Mouse (Mus musculus) layer of hippocampus, postnatal 36 days (tissue): ENCODE measurements around the gene Sgcb. TPM values are rescaled to one million over a fixed set of nuclear protein-coding genes. Genes with fewer than 3 reads are reported as not detected.
A peak's percentile ranks its signal among the peaks of the same experiment; 100 is the strongest.
"Not testable (repeated sequence)": the region's sequence is repeated elsewhere in the genome, so short reads cannot be mapped to it uniquely, and the experiment has no call there.

ENCODE experiments used
- DNase-seq, 2 experiments: peaks; one replicate each; pipeline ENCODE4 v3.0.0; 2022
- total RNA-seq, 2 experiments: library from RNA; stranded (reverse); gene quantifications; 2 replicates each; pipeline ENCODE4 v1.2.3; 2021

Sgcb gene
- total RNA-seq, 2 experiments from 2014 or later, result 48.7 to 51.7 TPM

GRCm38 (mm10) chr5:73632291-73632690, 15.3 kb downstream of the Sgcb start, which contains the start of gene Lrrc66:
Lrrc66 (minus strand) TSS chr5:73632526.
- no peak for DNase-seq

DNA sequence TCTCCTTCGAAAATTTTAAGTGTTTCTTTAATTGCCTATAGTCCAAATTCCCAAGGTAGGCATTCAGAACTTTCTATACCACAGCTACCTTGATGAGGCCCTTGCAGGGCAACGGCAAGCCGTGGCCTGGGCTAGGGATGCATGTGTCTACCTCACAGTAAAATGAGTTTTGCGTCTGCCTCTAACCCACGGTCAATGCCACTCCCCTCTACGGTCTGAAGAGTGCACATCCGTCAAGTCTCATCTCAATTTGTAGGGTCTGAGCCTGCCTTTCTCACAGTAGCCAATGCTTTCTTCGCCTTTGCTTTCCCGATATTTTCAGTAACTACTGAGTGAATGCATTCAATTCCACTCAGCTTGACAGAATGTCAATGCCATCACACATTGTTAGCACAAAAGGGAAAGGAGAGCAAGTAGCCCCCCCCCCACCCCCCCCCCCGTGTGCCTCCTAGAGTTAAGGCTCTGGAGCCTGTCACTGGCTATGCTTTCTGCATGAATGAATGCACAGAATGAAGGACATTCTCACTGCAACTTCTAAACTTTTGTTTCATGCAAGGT, 16.5 kb downstream of the Sgcb start:
- no peak for DNase-seq

GRCm38 (mm10) chr5:73630141-73630540, 17.4 kb downstream of the Sgcb start:
- no peak for DNase-seq

- DNase-seq, result no peak
Measured at GRCm38 (mm10) chr5:73627991-73628390, 19.6 kb downstream of the Sgcb start.

- no peak for DNase-seq
Measured at GRCm38 (mm10) chr5:73627559-73627958, 20.0 kb downstream of the Sgcb start.

- no peak for DNase-seq
Measured at GRCm38 (mm10) chr5:73626842-73627241, 20.7 kb downstream of the Sgcb start.

GRCm38 (mm10) chr5:73625505-73625904, 22.1 kb downstream of the Sgcb start:
- DNase-seq, result no peak

DNA sequence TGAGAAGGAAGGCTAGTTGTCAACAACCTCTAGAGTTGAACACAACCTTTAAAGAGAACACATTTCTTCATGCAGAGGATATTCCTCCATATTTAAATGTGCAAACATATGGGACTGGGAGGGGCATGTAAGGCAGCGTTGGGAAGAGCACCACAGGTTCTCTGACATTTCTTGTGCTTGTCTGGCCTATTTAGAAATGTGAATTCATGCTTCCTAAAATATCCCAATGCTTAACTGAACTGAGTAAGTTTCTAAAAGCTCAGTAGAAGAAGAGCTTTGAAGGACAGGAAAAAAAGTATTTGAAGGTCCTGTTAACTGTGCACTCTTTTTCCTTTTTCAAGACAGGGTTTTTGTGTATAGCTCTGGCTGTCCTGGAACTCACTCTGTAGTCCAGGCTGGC, 28.6 kb downstream of the Sgcb start:
- no peak for DNase-seq

DNA sequence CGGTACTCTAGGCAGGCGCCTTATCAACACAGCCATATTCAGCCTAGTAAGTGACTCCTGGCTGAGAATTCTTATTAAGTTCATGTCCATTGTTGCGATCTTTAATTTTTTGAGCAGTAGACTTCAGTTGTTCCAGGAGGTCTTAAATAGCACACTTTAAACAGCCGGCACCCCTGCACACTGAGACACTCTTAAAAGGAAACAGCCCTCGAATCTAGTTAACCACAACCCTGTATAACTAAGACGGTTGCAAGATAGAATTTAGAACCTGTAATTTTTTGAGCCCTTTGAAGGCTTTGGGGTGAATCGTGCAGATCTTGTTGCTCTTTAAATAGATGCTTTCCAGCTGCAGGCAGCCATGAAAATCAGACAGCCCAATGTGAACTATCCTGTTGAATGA, 32.4 kb downstream of the Sgcb start:
- DNase-seq, result no peak

GRCm38 (mm10) chr5:73613296-73613695, 34.3 kb downstream of the Sgcb start:
- no peak for DNase-seq

DNA sequence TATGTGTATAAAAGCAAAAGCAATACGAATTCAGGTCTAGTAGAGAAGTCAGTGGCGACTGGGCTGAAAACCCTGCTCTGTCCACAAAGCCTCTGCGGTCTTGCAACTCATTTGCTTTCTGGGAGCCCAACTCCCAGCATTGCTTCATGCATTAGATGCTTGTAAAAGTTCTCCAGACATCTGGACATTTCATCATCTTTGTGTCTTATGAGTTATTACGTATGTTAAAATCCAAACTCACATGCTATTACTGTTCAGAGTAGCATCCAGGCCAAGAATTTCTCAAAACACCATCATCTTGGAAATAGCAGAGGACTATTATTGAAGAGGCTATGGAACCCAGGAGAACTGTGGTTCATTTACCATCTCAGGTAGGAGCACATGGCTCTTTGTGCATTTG, 36.5 kb downstream of the Sgcb start:
- no peak for DNase-seq

DNA sequence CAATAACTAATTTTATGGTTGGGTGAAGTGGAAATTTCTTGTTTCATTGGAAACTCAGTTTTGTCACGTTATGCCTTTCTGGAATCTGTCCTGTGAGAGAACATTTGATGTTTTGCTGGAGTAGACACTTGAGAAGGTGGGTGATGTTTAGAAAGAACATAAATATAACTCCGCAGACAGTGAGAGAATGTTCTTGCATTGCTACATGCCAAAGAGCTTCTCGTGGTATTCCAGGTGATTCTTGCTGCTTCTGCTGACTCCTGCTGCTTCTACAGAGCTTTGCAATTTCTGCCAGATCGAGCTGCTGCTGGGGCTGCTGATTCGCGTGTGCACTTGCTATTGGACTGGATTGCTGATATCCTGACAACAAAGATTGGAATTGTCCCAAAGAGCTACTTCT, 42.6 kb downstream of the Sgcb start:
- no peak for DNase-seq

DNA sequence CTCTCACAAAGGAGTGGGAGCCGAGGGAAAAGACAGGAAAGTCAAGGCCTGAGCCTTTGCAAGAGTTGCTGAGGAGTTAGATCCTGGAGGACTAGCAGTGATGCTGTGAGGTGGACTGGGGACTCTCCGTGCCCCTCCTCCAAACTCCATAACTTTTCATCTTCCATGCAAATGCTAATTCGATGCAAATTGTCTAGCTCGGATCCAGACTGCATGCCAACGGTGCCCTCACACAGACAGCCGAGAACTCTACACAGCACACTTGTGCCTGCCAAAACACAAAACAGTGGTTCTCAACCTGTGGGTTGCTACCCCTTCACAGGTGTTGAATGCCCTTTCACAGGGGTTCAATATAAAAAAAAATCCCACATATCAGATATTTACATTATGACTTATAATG, 43.0 kb downstream of the Sgcb start:
- DNase-seq, result no peak

DNA sequence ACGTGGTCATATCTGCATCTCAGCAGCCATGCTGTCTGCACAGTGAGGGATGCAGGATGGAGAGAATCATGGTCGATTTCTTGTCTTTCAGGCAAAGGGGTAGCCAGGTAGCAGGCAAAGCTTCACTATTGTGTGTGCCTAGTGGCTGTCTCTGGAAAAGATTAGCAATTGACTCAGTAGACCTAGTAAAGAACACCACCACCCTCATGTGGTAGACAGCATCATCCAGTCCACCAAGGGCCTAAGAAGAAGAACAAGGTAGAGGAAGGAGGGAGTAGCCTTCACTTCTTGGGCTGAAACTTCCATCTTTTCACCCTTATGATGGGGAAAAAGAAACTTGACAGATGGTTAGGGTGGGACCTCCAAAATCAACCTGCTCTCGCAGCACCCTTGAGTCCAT, 44.7 kb downstream of the Sgcb start:
- DNase-seq, result no peak

DNA sequence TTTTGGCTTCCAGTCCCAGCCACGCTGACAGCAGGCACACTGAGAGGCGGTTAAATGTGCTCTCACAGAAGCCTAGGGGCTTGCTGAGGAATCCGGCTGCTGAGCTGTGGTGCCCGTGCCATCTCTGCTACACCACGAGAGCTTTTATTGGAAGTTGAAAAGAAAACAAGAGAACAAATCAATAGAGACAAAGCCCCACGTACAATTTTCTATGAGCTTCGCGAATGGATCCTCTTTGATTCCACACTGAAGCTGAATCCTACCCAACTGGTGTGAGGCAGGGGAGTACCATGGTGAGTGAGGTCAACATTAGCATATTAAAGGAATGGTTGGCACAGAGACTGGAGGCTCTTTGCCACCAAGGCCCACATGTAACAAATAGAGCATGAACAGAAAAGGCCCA, 46.2 kb downstream of the Sgcb start:
- DNase-seq, result peak in 1 of 2 experiments; percentile 44

DNA sequence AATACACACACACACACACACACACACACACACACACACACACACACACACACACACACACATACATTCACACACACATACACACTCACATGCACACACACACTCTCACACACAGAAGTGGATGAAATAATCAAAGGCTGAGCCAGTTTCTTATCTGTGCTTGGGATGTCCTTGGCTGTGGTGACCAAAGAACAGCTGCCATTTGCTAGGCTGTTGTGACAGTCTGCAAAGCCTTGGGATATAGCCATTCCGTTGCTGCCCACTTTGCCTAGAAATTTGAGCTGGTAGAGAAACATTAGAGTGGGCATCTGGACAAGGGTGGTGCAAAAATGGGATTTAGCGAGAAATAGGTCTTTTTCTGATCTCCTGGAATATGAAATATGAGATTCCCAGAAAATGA, 47.6 kb downstream of the Sgcb start:
- DNase-seq, result no peak

- DNase-seq, result peak in 1 of 2 experiments; percentile 23
Measured at GRCm38 (mm10) chr5:73598943-73599695, 48.5 kb downstream of the Sgcb start.

- no peak for DNase-seq
Measured at GRCm38 (mm10) chr5:73587119-73587518, 60.5 kb downstream of the Sgcb start.

GRCm38 (mm10) chr5:73586597-73586996, 61.0 kb downstream of the Sgcb start:
- no peak for DNase-seq

- DNase-seq, result peak; percentile 45 to 60
Measured at GRCm38 (mm10) chr5:73585212-73586115, 62.1 kb downstream of the Sgcb start.

GRCm38 (mm10) chr5:73584011-73584410, 63.6 kb downstream of the Sgcb start:
- not testable (repeated sequence) for DNase-seq
